Mouse (Mus musculus) layer of hippocampus, adult 9-10 months (tissue): ENCODE results near the gene Gm7682.
"Not testable (repeated sequence)": the region's sequence is repeated elsewhere in the genome, so short reads cannot be mapped to it uniquely, and the experiment has no call there.

ENCODE experiments used
- DNase-seq: peaks from one replicate; pipeline ENCODE4 v3.0.0; 2022; ENCODE audit warnings: low spot score

Gene Gm7682

GRCm38 (mm10) chr5:94445484-94445883, at the start of gene Gm7682:
Gene Gm7682 (plus strand): TSS chr5:94445784.
- not testable (repeated sequence) for DNase-seq
